Mouse (Mus musculus): ENCODE results near the gene Psd.
A peak's percentile ranks its signal among the peaks of the same experiment; 100 is the strongest.

Gene Psd

DNA sequence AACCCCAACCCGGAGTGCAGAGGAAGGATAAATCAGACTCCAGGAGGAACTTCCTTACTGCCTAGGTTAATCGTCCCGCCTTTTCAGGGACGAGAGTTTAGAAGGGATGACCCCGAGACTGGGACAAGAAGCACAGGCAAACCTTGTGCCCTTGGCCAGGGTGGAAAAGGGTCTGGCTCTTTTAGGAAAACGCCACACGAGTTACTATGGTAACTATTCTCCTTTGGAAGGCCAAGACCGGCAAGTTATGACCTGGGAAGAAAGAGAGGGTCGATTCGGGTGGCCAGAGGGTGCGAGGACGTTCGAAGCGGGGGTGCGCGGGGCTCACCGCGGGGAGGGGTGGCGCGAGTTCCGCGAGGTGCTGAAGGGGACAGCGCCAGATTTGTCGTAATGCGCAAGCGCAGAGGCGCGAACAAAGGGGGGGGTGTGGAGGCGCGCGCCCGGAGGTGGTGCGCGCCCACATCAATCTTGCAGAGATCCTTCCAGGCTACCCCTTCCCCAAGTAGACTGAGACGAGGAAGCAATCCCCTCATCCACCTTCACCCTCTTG is at the start of gene Psd:
Psd (minus strand) TSS at position 401 of the 550 bp plus-strand sequence.
- DNase-seq (ENCODE audit: low read depth, low spot score) = peak; percentile 71

DNA sequence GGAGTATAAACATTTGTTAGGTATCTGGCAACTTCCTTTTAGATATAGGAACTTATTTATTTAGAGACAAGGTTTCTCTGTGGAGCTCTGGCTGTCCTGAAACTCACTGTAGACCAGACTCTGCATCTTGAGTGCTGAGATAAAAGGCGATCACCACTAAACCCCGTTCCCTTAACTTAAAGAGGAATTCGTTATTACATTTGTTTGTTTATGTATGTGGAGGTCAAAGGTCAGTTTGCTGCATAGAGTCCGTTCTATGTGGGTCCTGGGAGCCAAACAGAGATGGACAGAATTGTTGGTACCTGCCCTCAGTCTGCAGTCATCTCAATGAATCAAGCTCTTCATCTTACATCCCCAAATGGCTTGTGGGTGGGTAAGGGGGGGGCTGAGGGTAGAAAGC is 48.9 kb upstream of the Psd start:
- no peak for DNase-seq (ENCODE audit: low read depth, low spot score)

- DNase-seq (ENCODE audit: low read depth, low spot score) = no peak
Measured at GRCm38 (mm10) chr19:46375489-46375888, 48.5 kb upstream of the Psd start.

DNA sequence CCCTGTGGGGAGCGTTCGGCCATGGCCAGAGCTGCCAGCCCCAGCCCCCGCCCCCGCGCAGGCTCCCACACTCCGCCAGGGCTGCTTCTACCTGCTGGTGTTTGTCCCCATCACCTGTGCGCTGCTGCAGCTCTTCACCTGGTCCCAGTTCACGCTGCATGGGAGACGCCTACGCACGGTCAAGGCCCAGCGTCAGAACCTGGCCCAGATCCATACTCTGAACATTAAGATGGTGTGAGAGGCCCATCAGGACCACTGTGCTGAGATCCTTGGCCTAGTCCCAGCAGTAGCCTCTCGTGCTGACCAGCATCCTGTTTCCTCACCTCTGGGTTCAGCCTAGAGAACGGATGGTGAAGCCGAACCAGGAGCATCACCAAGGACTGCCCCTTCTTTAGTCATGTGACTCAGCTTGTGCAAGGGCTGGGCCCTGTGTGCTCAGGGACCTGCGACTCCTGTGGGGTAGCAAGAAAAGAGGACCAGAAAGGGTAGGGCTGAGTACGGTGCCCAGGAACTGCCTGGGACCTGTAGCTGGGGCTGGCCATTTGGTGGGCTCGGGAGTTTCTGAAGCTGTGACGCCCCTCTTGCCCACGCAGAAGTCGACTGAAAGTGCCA is 47.6 kb upstream of the Psd start:
- DNase-seq (ENCODE audit: low read depth, low spot score) = no peak

GRCm38 (mm10) chr19:46369204-46369603 is 42.2 kb upstream of the Psd start:
- DNase-seq (ENCODE audit: low read depth, low spot score) = peak; percentile 50

- no peak for DNase-seq (ENCODE audit: low read depth, low spot score)
Measured at GRCm38 (mm10) chr19:46367798-46368590, 41.0 kb upstream of the Psd start.

DNA sequence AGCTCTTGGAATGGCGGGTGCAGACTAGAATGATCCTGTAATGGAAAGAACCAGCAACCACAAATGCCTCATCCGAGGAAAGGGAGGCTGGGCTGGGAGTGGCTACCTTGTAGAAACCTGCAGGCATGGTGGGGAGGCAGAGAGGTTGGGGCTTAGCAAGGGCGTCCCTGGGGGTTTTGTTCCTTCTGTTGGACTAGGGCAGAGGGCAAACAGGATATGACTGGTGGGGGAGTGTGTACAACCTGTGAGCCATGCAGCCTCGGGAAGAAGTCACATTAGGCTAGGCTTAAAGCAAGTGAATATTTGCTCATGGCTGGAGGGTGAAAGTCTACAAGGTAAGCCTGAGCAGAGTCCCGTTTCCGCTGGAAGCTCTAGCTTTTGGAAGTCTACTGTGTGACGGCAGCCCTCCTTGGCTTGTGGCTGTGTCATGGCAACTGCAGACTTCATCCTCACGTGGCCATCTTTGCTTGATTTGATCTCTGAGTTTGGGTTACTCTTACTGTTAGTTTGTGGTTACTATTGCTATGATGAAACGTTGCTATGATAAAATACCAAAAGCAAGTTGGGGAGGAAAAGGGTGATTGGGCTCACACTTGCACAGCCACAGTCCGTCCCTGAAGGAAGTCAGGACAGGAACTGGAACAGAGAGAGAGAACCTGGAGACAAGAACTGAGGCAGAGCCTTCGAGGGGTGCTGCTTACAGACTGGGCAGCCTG is 36.5 kb upstream of the Psd start:
- DNase-seq (ENCODE audit: low read depth, low spot score) = no peak

- DNase-seq (ENCODE audit: low read depth, low spot score) = no peak
Measured at GRCm38 (mm10) chr19:46362104-46362503, 35.1 kb upstream of the Psd start.

GRCm38 (mm10) chr19:46358381-46358780 is 31.4 kb upstream of the Psd start:
- DNase-seq (ENCODE audit: low read depth, low spot score) = no peak

DNA sequence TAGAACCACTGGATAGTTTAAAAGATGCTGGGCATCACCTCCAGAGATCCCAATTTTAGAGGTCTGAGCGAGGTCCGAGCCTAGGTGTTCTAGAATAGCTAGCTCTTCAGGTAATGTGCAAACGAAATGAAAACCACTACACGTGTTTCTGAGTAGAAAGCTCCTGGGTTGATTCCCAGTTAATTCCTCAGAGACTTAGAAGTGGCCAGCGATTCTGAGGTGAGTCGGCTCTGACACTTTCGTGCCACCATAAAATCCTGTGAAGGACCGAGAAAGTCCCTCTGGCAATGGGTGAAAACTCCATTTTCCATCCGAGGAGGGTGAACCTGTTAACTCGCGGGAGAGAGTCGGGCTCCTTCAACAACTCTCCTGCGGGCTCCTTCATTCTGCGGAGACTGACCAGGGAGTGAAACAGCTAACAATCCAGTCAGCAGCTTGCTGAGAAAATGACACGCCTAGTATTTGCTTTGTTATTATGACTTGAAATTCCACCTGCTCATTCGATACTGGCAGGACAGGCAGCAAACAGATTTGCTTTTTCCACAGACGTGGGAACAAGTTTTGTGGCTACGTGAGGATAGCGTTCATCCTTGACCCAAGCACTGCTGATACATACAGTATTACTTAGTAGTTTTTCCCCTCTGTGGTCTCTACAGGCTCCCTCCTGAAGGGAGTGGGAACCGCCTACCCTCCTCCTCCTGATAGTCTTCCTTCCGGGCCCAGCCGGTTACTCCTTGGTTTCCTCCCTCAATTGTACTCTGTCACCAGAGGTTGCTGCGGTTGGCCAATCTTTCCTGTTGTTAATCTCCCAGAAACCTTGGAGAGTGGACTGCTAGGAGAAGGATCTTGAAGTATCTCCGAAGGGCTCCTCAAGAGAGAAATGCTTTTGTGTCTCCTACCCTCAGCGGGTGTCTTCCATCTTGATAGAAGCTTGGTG is 30.7 kb upstream of the Psd start:
- DNase-seq (ENCODE audit: low read depth, low spot score) = no peak

- peak; percentile 92 for DNase-seq (ENCODE audit: low read depth, low spot score)
Measured at GRCm38 (mm10) chr19:46356701-46357138, 29.8 kb upstream of the Psd start.

- DNase-seq (ENCODE audit: low read depth, low spot score) = no peak
Measured at GRCm38 (mm10) chr19:46350168-46350932, 23.4 kb upstream of the Psd start, which contains the start of gene 2310034G01Rik. Gene 2310034G01Rik, minus strand, starts transcription at chr19:46350302.

- DNase-seq (ENCODE audit: low read depth, low spot score) = no peak
Measured at GRCm38 (mm10) chr19:46349550-46349949, 22.6 kb upstream of the Psd start.

GRCm38 (mm10) chr19:46348761-46349458 is 22.0 kb upstream of the Psd start:
- DNase-seq (ENCODE audit: low read depth, low spot score) = peak; percentile 88

- no peak for DNase-seq (ENCODE audit: low read depth, low spot score)
Measured at GRCm38 (mm10) chr19:46347936-46348668, 21.1 kb upstream of the Psd start.

- DNase-seq (ENCODE audit: low read depth, low spot score) = no peak
Measured at GRCm38 (mm10) chr19:46347146-46347545, 20.2 kb upstream of the Psd start.

GRCm38 (mm10) chr19:46344710-46345419 is 17.9 kb upstream of the Psd start:
- no peak for DNase-seq (ENCODE audit: low read depth, low spot score)

DNA sequence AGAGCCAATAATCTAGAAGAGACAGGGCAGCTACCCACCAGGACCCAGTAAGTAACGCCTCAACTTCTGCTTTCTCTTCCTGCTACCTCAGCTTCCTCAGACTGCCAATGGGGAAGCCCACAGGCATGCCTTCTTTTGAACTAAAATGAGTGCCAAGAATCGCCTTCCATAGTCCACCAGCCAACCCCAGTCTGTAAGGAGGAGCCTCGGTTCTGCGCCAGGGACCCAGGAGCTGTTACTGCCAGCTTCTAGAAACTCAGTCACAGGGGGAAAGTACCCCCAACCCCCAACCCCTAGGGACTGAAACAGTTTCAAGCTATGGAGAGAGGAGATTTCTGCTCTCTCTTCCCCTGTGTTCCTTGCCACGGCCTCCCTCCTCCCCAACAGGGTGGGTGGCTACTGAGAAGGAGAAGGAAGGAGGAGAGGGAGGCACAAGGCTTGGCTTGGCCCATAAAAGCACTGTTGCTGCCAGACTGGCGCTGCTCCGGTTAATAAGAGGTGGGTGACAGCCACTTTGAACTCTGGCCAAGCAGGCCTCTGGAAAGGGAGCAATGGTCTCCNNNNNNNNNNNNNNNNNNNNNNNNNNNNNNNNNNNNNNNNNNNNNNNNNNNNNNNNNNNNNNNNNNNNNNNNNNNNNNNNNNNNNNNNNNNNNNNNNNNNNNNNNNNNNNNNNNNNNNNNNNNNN is 12.5 kb upstream of the Psd start:
- DNase-seq (ENCODE audit: low read depth, low spot score) = peak; percentile 27

All from CD4-positive, CD25-positive, alpha-beta regulatory T cell, adult 2 months (primary cell).